In the genomic region with DNA sequence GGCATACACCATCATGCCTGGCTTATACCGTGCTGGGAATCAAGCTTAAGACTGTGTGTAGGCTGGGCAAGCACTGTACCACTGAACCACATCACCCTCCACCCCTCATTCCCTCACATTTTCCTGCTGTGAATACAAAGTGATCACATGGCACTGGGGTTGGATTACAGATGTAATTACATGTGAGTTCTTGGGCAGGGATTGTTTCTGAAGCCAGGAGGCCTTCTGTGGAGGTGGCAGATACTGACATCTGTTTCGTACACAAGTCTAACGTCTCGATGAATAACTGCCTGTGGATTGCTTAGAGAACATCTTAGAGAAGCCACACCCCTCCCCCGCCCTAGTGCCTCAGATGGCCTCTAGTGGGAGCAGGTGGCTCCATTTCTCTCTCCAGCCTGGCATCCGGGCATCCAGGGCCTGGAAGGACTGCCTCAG, we compare ENCODE assay signal across 9 mouse cellular contexts.
DNase-seq lines count a peak whose midpoint lies in the region; ATAC-seq and TF ChIP-seq lines count a peak whose summit lies in the region.
"Had no signal": no experiment of that assay in that cellular context is flagged by ENCODE, and none has a peak within 500 bp of the region (broad histone marks: within the 10 kb centered on the region; RNA-seq: fewer than 3 reads in every experiment).

No protein-coding gene starts in this region.

- intact Hi-C loops in heart, adult 2 months (cut with DNase I) = loop anchor here (2.0 kb wide), 1 partner anchor 77 kb away; no protein-coding TSS in a partner anchor

- peak in 1 of 2 experiments; percentile 35 for DNase-seq in heart, adult 2 months
- no peak for DNase-seq in heart, embryonic 10.5 days (ENCODE audit: low spot score)
- peak; percentile 50 for DNase-seq in urinary bladder, postnatal 25 days (ENCODE audit: low spot score)
- DNase-seq in urinary bladder, adult 2 months (ENCODE audit: low spot score) = no peak
- peak; percentile 52 for DNase-seq in neural tube, embryonic 11.5 days (ENCODE audit: low spot score)
- DNase-seq in urinary bladder, postnatal 10 days (ENCODE audit: low spot score) = no peak

- H3K79me2 ChIP-seq in heart, adult 2 months (replicated peaks; ENCODE audit: control insufficient read depth, insufficient read depth, low read length) = peaks cover 2% of the 10 kb centered on the region; the same call in 1 of the 2 replicates

- H3K9me3 ChIP-seq in heart, embryonic 10.5 days = no peaks in the 10 kb centered on the region
- H3K9me3 ChIP-seq in forebrain, embryonic 12.5 days = no peaks in the 10 kb centered on the region
- H3K9me3 ChIP-seq in kidney, embryonic 16.5 days (ENCODE audit: low read length) = no peaks in the 10 kb centered on the region
- H3K9me3 ChIP-seq in neural tube, embryonic 11.5 days (ENCODE audit: control insufficient read depth, low read length) = no peaks in the 10 kb centered on the region
- H3K9me3 ChIP-seq: midbrain, embryonic 12.5 days had no signal

- TF ChIP-seq POLR2A in heart, adult 2 months (IDR thresholded peaks at IDR 0.05; ENCODE audit: insufficient read depth, low read depth, low read length) = no peak

- no peak for ATAC-seq in forebrain, embryonic 12.5 days (ENCODE audit: low FRiP score)
- ATAC-seq in kidney, embryonic 16.5 days (ENCODE audit: low FRiP score, low TSS enrichment) = peak; percentile 62
- ATAC-seq in neural tube, embryonic 11.5 days (ENCODE audit: insufficient read depth, low FRiP score, low TSS enrichment) = no peak

- WGBS in heart, adult 2 months = 54% methylated on average over 6 of the region's 6 CpGs
- 73% methylated on average over 6 of the region's 6 CpGs for WGBS in heart, embryonic 10.5 days
- WGBS in forebrain, embryonic 12.5 days = 50% methylated on average over 6 of the region's 6 CpGs
- WGBS in kidney, embryonic 16.5 days = 42% methylated on average over 6 of the region's 6 CpGs
- WGBS in neural tube, embryonic 11.5 days = 55% methylated on average over 6 of the region's 6 CpGs

- TF ChIP-seq CTCF in heart, adult 2 months (IDR thresholded peaks at IDR 0.05) = peak; percentile 62

- no peak overlapping the region for H3K9ac ChIP-seq in heart, adult 2 months (ENCODE audit: low read depth, low read length)
- no peak overlapping the region for H3K9ac ChIP-seq in forebrain, embryonic 12.5 days
- no peak overlapping the region for H3K9ac ChIP-seq in kidney, embryonic 16.5 days (replicated peaks; ENCODE audit: low read length)
- no peak overlapping the region for H3K9ac ChIP-seq in neural tube, embryonic 11.5 days (ENCODE audit: low read length)
- H3K9ac ChIP-seq: midbrain, embryonic 12.5 days had no signal

- H3K27me3 ChIP-seq in heart, adult 2 months (ENCODE audit: control insufficient read depth, insufficient read depth, low read length) = no peaks in the 10 kb centered on the region
- H3K27me3 ChIP-seq in heart, embryonic 10.5 days (ENCODE audit: insufficient read depth, poor library complexity, severe bottlenecking) = no peaks in the 10 kb centered on the region
- H3K27me3 ChIP-seq in forebrain, embryonic 12.5 days = no peaks in the 10 kb centered on the region
- no peaks in the 10 kb centered on the region for H3K27me3 ChIP-seq in kidney, embryonic 16.5 days (ENCODE audit: insufficient read depth, low read length)
- no peaks in the 10 kb centered on the region for H3K27me3 ChIP-seq in neural tube, embryonic 11.5 days (ENCODE audit: control insufficient read depth, insufficient read depth, low read length)
- H3K27me3 ChIP-seq: midbrain, embryonic 12.5 days had no signal

- peaks cover 22% of the 10 kb centered on the region for H3K4me1 ChIP-seq in heart, adult 2 months (ENCODE audit: control insufficient read depth, insufficient read depth, low read length)
- H3K4me1 ChIP-seq in heart, embryonic 10.5 days = peaks cover 85% of the 10 kb centered on the region
- H3K4me1 ChIP-seq in forebrain, embryonic 12.5 days = peaks cover 22% of the 10 kb centered on the region
- peaks cover 29% of the 10 kb centered on the region for H3K4me1 ChIP-seq in kidney, embryonic 16.5 days (ENCODE audit: insufficient read depth, low read length)
- peaks cover 6% of the 10 kb centered on the region; the same call in 1 of the 2 replicates for H3K4me1 ChIP-seq in neural tube, embryonic 11.5 days (ENCODE audit: control insufficient read depth, insufficient read depth, low read length)

- H3K4me2 ChIP-seq in forebrain, embryonic 12.5 days = no peak overlapping the region
- no peak overlapping the region for H3K4me2 ChIP-seq in kidney, embryonic 16.5 days (replicated peaks; ENCODE audit: low read depth, low read length)
- no peak overlapping the region for H3K4me2 ChIP-seq in neural tube, embryonic 11.5 days (ENCODE audit: low read depth)
- H3K4me2 ChIP-seq: midbrain, embryonic 12.5 days had no signal

- H3K36me3 ChIP-seq in heart, adult 2 months (ENCODE audit: control insufficient read depth, insufficient read depth, low read length) = no peaks in the 10 kb centered on the region
- peaks cover 21% of the 10 kb centered on the region for H3K36me3 ChIP-seq in heart, embryonic 10.5 days
- no peaks in the 10 kb centered on the region for H3K36me3 ChIP-seq in forebrain, embryonic 12.5 days (replicated peaks)
- peaks cover under 1% of the 10 kb centered on the region; the same call in 1 of the 2 replicates for H3K36me3 ChIP-seq in kidney, embryonic 16.5 days (ENCODE audit: insufficient read depth, low read length)
- H3K36me3 ChIP-seq in neural tube, embryonic 11.5 days (ENCODE audit: control insufficient read depth, insufficient read depth, low read length) = no peaks in the 10 kb centered on the region; the same call in 1 of the 2 replicates
- H3K36me3 ChIP-seq: midbrain, embryonic 12.5 days had no signal

- H3K4me3 ChIP-seq in heart, adult 2 months = no peak overlapping the region
- H3K4me3 ChIP-seq in heart, embryonic 10.5 days = no peak overlapping the region
- no peak overlapping the region for H3K4me3 ChIP-seq in forebrain, embryonic 12.5 days (replicated peaks)
- no peak overlapping the region for H3K4me3 ChIP-seq in kidney, embryonic 16.5 days (ENCODE audit: low read length)
- H3K4me3 ChIP-seq in neural tube, embryonic 11.5 days (ENCODE audit: low read depth, low read length) = no peak overlapping the region
- H3K4me3 ChIP-seq: midbrain, embryonic 12.5 days had no signal

- TF ChIP-seq EP300 in heart, adult 2 months (IDR thresholded peaks at IDR 0.05; ENCODE audit: insufficient read depth, low read depth, low read length) = no peak

- no peak overlapping the region for H3K27ac ChIP-seq in heart, adult 2 months
- no peak overlapping the region for H3K27ac ChIP-seq in heart, embryonic 10.5 days
- peak overlapping the region; percentile 58; the same call in 1 of the 2 replicates for H3K27ac ChIP-seq in forebrain, embryonic 12.5 days
- H3K27ac ChIP-seq in kidney, embryonic 16.5 days (ENCODE audit: low read length) = no peak overlapping the region
- no peak overlapping the region for H3K27ac ChIP-seq in neural tube, embryonic 11.5 days (ENCODE audit: low read depth, low read length)
- H3K27ac ChIP-seq: midbrain, embryonic 12.5 days had no signal

Comparison
In these comparisons a context has a peak if more than half of its experiments do, and no peak if none do; other contexts are left out.
1. DNase-seq: peak in urinary bladder, postnatal 25 days (single experiment) and neural tube, embryonic 11.5 days (single experiment); none in heart, embryonic 10.5 days (single experiment), urinary bladder, adult 2 months (single experiment) and urinary bladder, postnatal 10 days (single experiment).